Mouse (Mus musculus) forebrain, postnatal 0 days (tissue): ENCODE data around the gene Nova2. TPM values are rescaled to one million over a fixed set of nuclear protein-coding genes. Genes with fewer than 3 reads are reported as not detected.

Source experiments
- ATAC-seq: fragments of 200-750 bp; cut with Nextera tagmentation; 2 replicates; pipeline ENCODE4 v1.8.0; 2017; ENCODE audit warnings: mild to moderate bottlenecking, moderate library complexity
- DNase-seq: peaks from one replicate; pipeline ENCODE4 v3.0.0-alpha.2; 2015
- H3K27ac ChIP-seq: fragments of 300-500 bp; sonication (generic); 2 replicates; pipeline ENCODE4 v1.5.1; 2014; ENCODE audit warnings: low read depth, mild to moderate bottlenecking, antibody characterized with exemption, low read length, moderate library complexity, mixed read lengths
- H3K27me3 ChIP-seq: fragments of 300-500 bp; sonication (generic); 2 replicates; pipeline ENCODE4 v1.6.1; 2014; ENCODE audit warnings: mild to moderate bottlenecking, low read length, mixed read lengths; ENCODE audit not compliant: insufficient read depth
- H3K36me3 ChIP-seq: fragments of 300-500 bp; sonication (generic); 2 replicates; pipeline ENCODE4 v1.6.1; 2014; ENCODE audit warnings: mild to moderate bottlenecking, moderate library complexity; ENCODE audit not compliant: insufficient read depth
- H3K4me1 ChIP-seq: fragments of 300-500 bp; sonication (generic); 2 replicates; pipeline ENCODE4 v1.6.1; 2014; ENCODE audit warnings: antibody characterized with exemption; ENCODE audit not compliant: insufficient read depth
- H3K4me2 ChIP-seq: fragments of 300-500 bp; sonication (generic); 2 replicates; pipeline ENCODE4 v1.6.1; 2014; ENCODE audit warnings: low read depth, mild to moderate bottlenecking, moderate library complexity
- H3K4me3 ChIP-seq: fragments of 300-500 bp; sonication (generic); 2 replicates; pipeline ENCODE4 v1.5.1; 2014; ENCODE audit warnings: low read depth, low read length, mixed read lengths
- H3K9ac ChIP-seq: fragments of 300-500 bp; sonication (generic); 2 replicates; pipeline ENCODE4 v1.6.1; 2014; ENCODE audit warnings: mild to moderate bottlenecking
- H3K9me3 ChIP-seq: fragments of 300-500 bp; sonication (generic); 2 replicates; pipeline ENCODE4 v1.6.1; 2016; ENCODE audit warnings: low read length
- CTCF ChIP-seq: sonication (generic); IDR thresholded peaks from 2 replicates; pipeline ENCODE4 v1.5.1; 2016; ENCODE audit warnings: antibody characterized with exemption, control low read depth, low read depth
- WGBS: fragments of 180-500 bp; shearing (Covaris S2); extraction: QIAGEN DNeasy Blood & Tissue Kit; methylation state at CpG from one replicate; pipeline ENCODE4 v1.1.7; 2014; 5-methylcytosine and 5-hydroxymethylcytosine counted together
- polyA plus RNA-seq: library from polyadenylated mRNA; unstranded; fragments of >200 nt; fragmentation: Nextera tagmentation; extraction: Ambion mirVana; gene quantifications from 2 replicates; pipeline ENCODE4 v1.2.1, GENCODE M21; 2015
- total RNA-seq: library from RNA; depleted of rRNA; stranded (reverse); fragments of >200 nt; gene quantifications from 2 replicates; pipeline ENCODE4 v1.2.3, GENCODE M21; 2014

Nova2 gene
- total and polyA plus RNA-seq, 2 experiments from 2014 or later = 11.4 to 19.5 TPM

- WGBS = 65% methylated on average over 8 of the region's 8 CpGs
- H3K4me1 ChIP-seq = peaks cover 9% of the 10 kb centered on the region; the same call in 1 of the 2 replicates
- no peak overlapping the region for H3K27ac ChIP-seq
- no peaks in the 10 kb centered on the region for H3K9me3 ChIP-seq
- H3K4me2 ChIP-seq = no peak overlapping the region
- H3K9ac ChIP-seq = no peak overlapping the region
- DNase-seq (no peak), ATAC-seq (no peak)
- no peak overlapping the region for H3K4me3 ChIP-seq
- H3K36me3 ChIP-seq = peaks cover 37% of the 10 kb centered on the region
- no peaks in the 10 kb centered on the region for H3K27me3 ChIP-seq
- no peak for TF ChIP-seq CTCF
These were observed 33.8 kb downstream of the Nova2 start for GRCm38 (mm10) chr7:18959446-18959845.

- Histone ChIP-seq H3K4me2 (peak overlapping the region; percentile 38), H3K36me3 (peaks cover 29% of the 10 kb centered on the region), H3K9ac (no peak overlapping the region), H3K27me3 (no peaks in the 10 kb centered on the region), H3K4me1 (peaks cover 9% of the 10 kb centered on the region; the same call in 1 of the 2 replicates), H3K27ac (no peak overlapping the region), H3K4me3 (0 out of 2 replicates have a peak overlapping the region, but pooled peaks have one; percentile 13), H3K9me3 (no peaks in the 10 kb centered on the region)
- 8% methylated on average over 17 of the region's 17 CpGs for WGBS
- TF ChIP-seq CTCF = no peak
- DNase-seq (no peak), ATAC-seq (no peak)
These were observed 36.6 kb downstream of the Nova2 start for GRCm38 (mm10) chr7:18962171-18962792.

- ATAC-seq (no peak), DNase-seq (no peak)
- Histone ChIP-seq H3K4me3 (0 out of 2 replicates have a peak overlapping the region, but pooled peaks have one; percentile 13), H3K4me2 (peak overlapping the region; percentile 38), H3K9ac (no peak overlapping the region), H3K27me3 (no peaks in the 10 kb centered on the region), H3K9me3 (no peaks in the 10 kb centered on the region), H3K36me3 (peaks cover 24% of the 10 kb centered on the region), H3K4me1 (peaks cover 9% of the 10 kb centered on the region; the same call in 1 of the 2 replicates), H3K27ac (no peak overlapping the region)
- WGBS = 9% methylated on average over 20 of the region's 20 CpGs
- no peak for TF ChIP-seq CTCF
These were observed 37.1 kb downstream of the Nova2 start for GRCm38 (mm10) chr7:18962795-18963194.

- DNase-seq (no peak), ATAC-seq (no peak)
- no peak overlapping the region for H3K9ac ChIP-seq
- H3K4me3 ChIP-seq = no peak overlapping the region
- peaks cover 18% of the 10 kb centered on the region for H3K36me3 ChIP-seq
- TF ChIP-seq CTCF = no peak
- H3K4me2 ChIP-seq = peak overlapping the region; percentile 38; the same call in 1 of the 2 replicates
- H3K27me3 ChIP-seq = no peaks in the 10 kb centered on the region
- 5% methylated on average over 19 of the region's 19 CpGs for WGBS
- H3K4me1 ChIP-seq = peaks cover 9% of the 10 kb centered on the region; the same call in 1 of the 2 replicates
- no peaks in the 10 kb centered on the region for H3K9me3 ChIP-seq
- H3K27ac ChIP-seq = no peak overlapping the region
These were observed 37.7 kb downstream of the Nova2 start for GRCm38 (mm10) chr7:18963294-18963843.

GRCm38 (mm10) chr7:18965312-18965711 is 39.6 kb downstream of the Nova2 start:
- no peak for TF ChIP-seq CTCF
- ATAC-seq (no peak), DNase-seq (no peak)
- Histone ChIP-seq H3K27ac (no peak overlapping the region), H3K4me3 (no peak overlapping the region), H3K9me3 (no peaks in the 10 kb centered on the region), H3K9ac (no peak overlapping the region), H3K4me2 (no peak overlapping the region), H3K4me1 (peaks cover 9% of the 10 kb centered on the region; the same call in 1 of the 2 replicates), H3K36me3 (peaks cover 7% of the 10 kb centered on the region; the same call in 1 of the 2 replicates), H3K27me3 (no peaks in the 10 kb centered on the region)
- 76% methylated on average over 5 of the region's 5 CpGs for WGBS

GRCm38 (mm10) chr7:18967603-18968002 is 41.9 kb downstream of the Nova2 start:
- no peak for DNase-seq
- no peak overlapping the region for H3K27ac ChIP-seq
- no peak for TF ChIP-seq CTCF
- peaks cover 2% of the 10 kb centered on the region; the same call in 1 of the 2 replicates for H3K4me1 ChIP-seq
- H3K27me3 ChIP-seq = no peaks in the 10 kb centered on the region
- H3K36me3 ChIP-seq = no peaks in the 10 kb centered on the region; the same call in 1 of the 2 replicates
- H3K9me3 ChIP-seq = no peaks in the 10 kb centered on the region
- peak; percentile 32; the same call in 1 of the 2 replicates for ATAC-seq
- H3K9ac ChIP-seq = no peak overlapping the region
- 9% methylated on average over 8 of the region's 8 CpGs for WGBS
- no peak overlapping the region for H3K4me2 ChIP-seq
- no peak overlapping the region for H3K4me3 ChIP-seq

- Histone ChIP-seq H3K9me3 (no peaks in the 10 kb centered on the region), H3K27ac (no peak overlapping the region), H3K4me1 (no peaks in the 10 kb centered on the region), H3K36me3 (no peaks in the 10 kb centered on the region), H3K9ac (no peak overlapping the region), H3K4me3 (no peak overlapping the region), H3K27me3 (no peaks in the 10 kb centered on the region), H3K4me2 (no peak overlapping the region)
- WGBS = 94% methylated on average over 3 of the region's 3 CpGs
- DNase-seq (no peak), ATAC-seq (no peak)
- peak; percentile 54 for TF ChIP-seq CTCF
These were observed 45.3 kb downstream of the Nova2 start for GRCm38 (mm10) chr7:18970956-18971355.
